Mouse (Mus musculus) adrenal gland, postnatal 4 days (tissue): ENCODE data around the gene Notch3. TPM values are rescaled to one million over a fixed set of nuclear protein-coding genes. Genes with fewer than 3 reads are reported as not detected.
"Not testable (repeated sequence)": the region's sequence is repeated elsewhere in the genome, so short reads cannot be mapped to it uniquely, and the experiment has no call there.

ENCODE experiments used
- DNase-seq, 2 experiments: peaks; one replicate each; pipeline ENCODE4 v3.0.0; 2021 to 2022; ENCODE audit warnings: low spot score in 2 of 2, mixed read lengths in 2 of 2
- total RNA-seq, 2 experiments: library from RNA; stranded (reverse); gene quantifications; 2 replicates each; pipeline ENCODE4 v1.2.3; 2021

Notch3 gene
- total RNA-seq, 2 experiments from 2014 or later = 24.4 to 26.7 TPM

GRCm38 (mm10) chr17:32098905-32099304, 67.7 kb downstream of the Notch3 start:
- DNase-seq = not testable (repeated sequence)

GRCm38 (mm10) chr17:32097676-32098075, 69.0 kb downstream of the Notch3 start:
- DNase-seq = no peak

GRCm38 (mm10) chr17:32092895-32093294, 73.8 kb downstream of the Notch3 start:
- no peak for DNase-seq

DNA sequence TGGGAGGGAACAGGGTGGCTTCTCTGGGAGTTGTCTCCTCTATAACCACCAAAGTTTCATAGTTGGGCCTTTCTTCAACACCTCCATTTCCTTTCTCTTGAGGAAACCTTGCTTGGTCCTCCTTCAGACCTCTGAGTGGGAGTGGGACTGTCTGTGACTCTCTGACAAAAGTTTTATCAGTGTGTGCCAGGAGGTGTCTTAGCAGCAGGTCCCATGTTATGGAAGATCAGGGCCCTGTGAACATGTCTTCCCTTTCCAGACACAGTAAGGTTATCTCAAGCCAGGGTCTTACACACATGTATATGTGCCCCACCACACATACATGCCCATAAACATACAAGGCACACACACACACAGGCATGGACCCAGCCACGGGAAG, 74.4 kb downstream of the Notch3 start:
- DNase-seq = no peak

- DNase-seq = peak; percentile 43 to 49
Measured at GRCm38 (mm10) chr17:32091364-32092240, 75.0 kb downstream of the Notch3 start.

DNA sequence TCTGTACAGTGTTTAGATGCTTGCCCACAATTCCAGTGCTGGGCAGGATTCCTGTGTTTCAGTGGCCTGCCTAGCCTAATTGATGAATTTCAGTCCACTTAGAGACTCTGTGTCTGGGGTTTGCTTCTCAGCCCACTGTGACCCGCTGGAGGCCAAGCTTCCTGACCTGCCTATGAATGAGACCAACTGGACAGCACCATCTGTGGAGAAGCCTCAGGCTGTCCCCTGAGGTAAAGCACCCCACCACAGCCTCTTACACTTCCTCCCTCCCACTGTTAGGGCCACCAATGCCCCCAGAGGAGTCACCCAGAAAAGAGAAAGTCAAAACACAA, 75.7 kb downstream of the Notch3 start:
- no peak for DNase-seq

DNA sequence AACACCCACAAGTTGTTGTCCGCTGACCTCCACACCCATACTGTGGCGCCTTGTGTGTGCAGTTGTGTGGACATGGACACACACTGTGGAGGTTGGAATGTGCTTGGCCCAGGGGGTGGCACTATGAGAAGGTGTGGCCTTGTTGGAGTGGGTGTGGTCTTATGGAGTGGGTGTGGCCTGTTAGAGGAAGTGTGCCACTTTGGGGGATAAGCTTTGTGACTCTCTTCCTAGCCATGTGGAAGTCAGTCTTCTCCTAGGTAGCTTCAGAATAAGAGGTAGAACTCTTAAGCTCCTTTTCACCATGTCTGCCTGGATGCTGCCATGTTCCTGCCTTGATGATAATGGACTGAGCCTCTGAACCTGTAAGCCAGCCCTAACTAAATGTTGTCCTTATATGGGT, 79.6 kb downstream of the Notch3 start:
- no peak for DNase-seq

GRCm38 (mm10) chr17:32083351-32083750, 83.3 kb downstream of the Notch3 start:
- DNase-seq = no peak

DNA sequence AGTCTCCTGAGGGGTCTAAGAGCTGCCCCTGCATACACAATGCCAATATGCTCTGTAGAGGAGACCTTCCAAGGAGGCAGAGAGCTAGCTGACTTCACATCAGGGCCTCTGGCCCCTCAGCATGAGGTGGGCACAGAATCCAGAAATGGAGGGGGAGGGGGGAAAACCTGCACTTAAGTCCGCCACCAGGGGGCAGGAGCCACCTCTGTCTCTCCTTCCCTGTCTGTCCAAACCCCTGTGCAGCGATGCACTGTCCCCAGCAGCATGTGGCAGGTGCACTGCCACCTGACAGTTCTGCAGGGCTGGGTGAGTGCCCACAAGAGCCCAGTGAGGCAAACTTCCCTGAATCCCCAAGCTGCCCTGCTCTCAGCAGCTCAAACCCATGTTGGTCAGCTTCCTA, 91.5 kb downstream of the Notch3 start:
- peak in 1 of 2 experiments; percentile 29 for DNase-seq

GRCm38 (mm10) chr17:32074658-32075057, 92.0 kb downstream of the Notch3 start:
- no peak for DNase-seq

DNA sequence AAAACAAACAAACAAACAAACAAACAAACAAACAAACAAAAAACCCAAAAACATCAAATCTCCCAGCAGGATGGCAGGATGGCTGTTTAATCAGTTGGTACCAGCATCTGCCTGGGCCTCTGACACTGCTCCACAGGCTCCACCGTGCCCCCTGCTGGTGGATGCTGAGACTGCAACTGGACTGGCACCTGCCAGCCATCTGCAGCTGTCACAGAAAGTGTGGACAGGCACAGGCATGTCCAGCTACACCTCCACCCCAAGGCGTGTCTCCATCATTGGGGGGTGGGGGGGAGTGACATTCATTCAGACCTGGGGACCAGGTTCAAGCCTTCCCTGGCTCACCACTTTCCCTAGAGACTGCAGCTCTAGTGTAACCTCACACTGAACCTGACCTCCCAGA, 93.3 kb downstream of the Notch3 start:
- DNase-seq = peak; percentile 80 to 84

Other genes starting within 250 kb of the Notch3 start
- gene Rrp1b, start 130.8 kb downstream of the Notch3 start, total RNA-seq = 10 to 100 TPM; 29.2 to 35.3 TPM
- 1 to 10 TPM; 1.9 TPM for gene Hsf2bp, start 130.5 kb downstream of the Notch3 start, total RNA-seq
- gene Ephx3, start 22.7 kb upstream of the Notch3 start, total RNA-seq = under 1 TPM in 1 of 2 experiments, not detected in 1; 0.28 TPM
- 100 to 1,000 TPM; 119 to 139 TPM for gene Brd4, start 117.9 kb upstream of the Notch3 start, total RNA-seq
- 100 to 1,000 TPM; 129 to 130 TPM for gene Akap8, start 154.4 kb upstream of the Notch3 start, total RNA-seq
- gene Akap8l, start 183.8 kb upstream of the Notch3 start, total RNA-seq = 100 to 1,000 TPM; 157 to 160 TPM
- gene Wiz, start 222.6 kb upstream of the Notch3 start, total RNA-seq = 10 to 100 TPM; 66.5 to 71.9 TPM
- 1 to 10 TPM in 1 of 2 experiments, under 1 TPM in 1; 0.96 to 1.5 TPM for gene Rasal3, start 236.7 kb upstream of the Notch3 start, total RNA-seq